Mouse (Mus musculus) midbrain, embryonic 13.5 days (tissue): ENCODE measurements around the gene Ikzf1. TPM values are rescaled to one million over a fixed set of nuclear protein-coding genes. Genes with fewer than 3 reads are reported as not detected.
A peak's percentile ranks its signal among the peaks of the same experiment; 100 is the strongest.

Experiments
- ATAC-seq: fragments of 200-750 bp; cut with Nextera tagmentation; 2 replicates; pipeline ENCODE4 v1.8.0; 2017; ENCODE audit warnings: mild to moderate bottlenecking, moderate TSS enrichment, moderate library complexity
- H3K27ac ChIP-seq: fragments of 300-500 bp; sonication (generic); 2 replicates; pipeline ENCODE4 v1.5.1; 2015; ENCODE audit warnings: inconsistent platforms, mild to moderate bottlenecking, moderate library complexity
- H3K27me3 ChIP-seq: fragments of 300-500 bp; sonication (generic); 2 replicates; pipeline ENCODE4 v1.6.1; 2015; ENCODE audit warnings: mild to moderate bottlenecking, inconsistent platforms
- H3K36me3 ChIP-seq: fragments of 300-500 bp; sonication (generic); 2 replicates; pipeline ENCODE4 v1.6.1; 2015; ENCODE audit warnings: mild to moderate bottlenecking, inconsistent platforms
- H3K4me1 ChIP-seq: fragments of 300-500 bp; sonication (generic); replicated peaks from 2 replicates; pipeline ENCODE4 v1.6.1; 2015; ENCODE audit warnings: inconsistent platforms
- H3K4me2 ChIP-seq: fragments of 300-500 bp; sonication (generic); replicated peaks from 2 replicates; pipeline ENCODE4 v1.6.1; 2015; ENCODE audit warnings: moderate library complexity, mild to moderate bottlenecking, inconsistent platforms
- H3K4me3 ChIP-seq: fragments of 300-500 bp; sonication (generic); replicated peaks from 2 replicates; pipeline ENCODE4 v1.5.1; 2015; ENCODE audit warnings: mild to moderate bottlenecking, inconsistent platforms
- H3K9ac ChIP-seq: fragments of 300-500 bp; sonication (generic); replicated peaks from 2 replicates; pipeline ENCODE4 v1.6.1; 2015; ENCODE audit warnings: mild to moderate bottlenecking, inconsistent platforms
- H3K9me3 ChIP-seq: fragments of 300-500 bp; sonication (generic); 2 replicates; pipeline ENCODE4 v1.6.1; 2016; ENCODE audit warnings: mild to moderate bottlenecking, inconsistent platforms
- WGBS: fragments of 180-500 bp; shearing (Covaris S2); methylation state at CpG from one replicate; pipeline ENCODE4 v1.1.7; 2015; 5-methylcytosine and 5-hydroxymethylcytosine counted together
- polyA plus RNA-seq: library from polyadenylated mRNA; unstranded; fragments of >200 nt; fragmentation: Nextera tagmentation; extraction: Ambion mirVana; gene quantifications from 2 replicates; pipeline ENCODE4 v1.2.1, GENCODE M21; 2015

The Ikzf1 gene
- polyA plus RNA-seq, 1 experiment from 2014 or later = 1.2 TPM

- peaks cover 17% of the 10 kb centered on the region for H3K4me1 ChIP-seq
- H3K4me3 ChIP-seq = peak within 1 kb of the TSS; percentile 67
- under 1% methylated on average over 53 of the region's 53 CpGs for WGBS
- no peaks in the 10 kb centered on the region for H3K9me3 ChIP-seq
- H3K27me3 ChIP-seq = no peaks in the 10 kb centered on the region
- H3K27ac ChIP-seq = peak within 1 kb of the TSS; percentile 96
- peak within 1 kb of the TSS; percentile 81 for H3K9ac ChIP-seq
- 0 out of 2 replicates have a peak, but pooled peaks cover 3% of the 10 kb centered on the region for H3K36me3 ChIP-seq
- ATAC-seq = peak; percentile 96
- H3K4me2 ChIP-seq = peak within 1 kb of the TSS; percentile 78
These were observed 124.1 kb downstream of the Ikzf1 start, which contains the start of gene Fignl1 for GRCm38 (mm10) chr11:11808820-11809403. Fignl1 (minus strand) TSS chr11:11808962.

GRCm38 (mm10) chr11:11809404-11810175 lies 124.8 kb downstream of the Ikzf1 start:
- H3K4me3 ChIP-seq = peak overlapping the region; percentile 67
- 0 out of 2 replicates have a peak, but pooled peaks cover 3% of the 10 kb centered on the region for H3K36me3 ChIP-seq
- H3K9ac ChIP-seq = peak overlapping the region; percentile 81
- peak overlapping the region; percentile 78 for H3K4me2 ChIP-seq
- peak; percentile 53 for ATAC-seq
- peak overlapping the region; percentile 96 for H3K27ac ChIP-seq
- WGBS = 1% methylated on average over 11 of the region's 11 CpGs
- H3K9me3 ChIP-seq = no peaks in the 10 kb centered on the region
- peaks cover 17% of the 10 kb centered on the region for H3K4me1 ChIP-seq
- H3K27me3 ChIP-seq = no peaks in the 10 kb centered on the region

GRCm38 (mm10) chr11:11811906-11812480 lies 127.2 kb downstream of the Ikzf1 start:
- Histone ChIP-seq H3K4me2 (peak overlapping the region; percentile 36), H3K36me3 (no peaks in the 10 kb centered on the region), H3K9me3 (no peaks in the 10 kb centered on the region), H3K27me3 (no peaks in the 10 kb centered on the region), H3K4me1 (peaks cover 17% of the 10 kb centered on the region), H3K4me3 (no peak overlapping the region), H3K9ac (peak overlapping the region; percentile 51; the same call in 1 of the 2 replicates), H3K27ac (0 out of 2 replicates have a peak overlapping the region, but pooled peaks have one; percentile 4)
- ATAC-seq = no peak
- WGBS = 21% methylated on average over 9 of the region's 9 CpGs

GRCm38 (mm10) chr11:11815737-11816136 lies 130.9 kb downstream of the Ikzf1 start:
- Histone ChIP-seq H3K27ac (no peak overlapping the region), H3K9me3 (no peaks in the 10 kb centered on the region), H3K4me2 (no peak overlapping the region), H3K27me3 (no peaks in the 10 kb centered on the region), H3K36me3 (no peaks in the 10 kb centered on the region), H3K9ac (no peak overlapping the region), H3K4me1 (peaks cover 2% of the 10 kb centered on the region), H3K4me3 (no peak overlapping the region)
- WGBS = 54% methylated on average over 3 of the region's 3 CpGs
- ATAC-seq = no peak

- Histone ChIP-seq H3K4me3 (no peak overlapping the region), H3K9me3 (no peaks in the 10 kb centered on the region), H3K9ac (no peak overlapping the region), H3K27ac (no peak overlapping the region), H3K27me3 (no peaks in the 10 kb centered on the region), H3K4me2 (no peak overlapping the region), H3K4me1 (peaks cover 30% of the 10 kb centered on the region), H3K36me3 (no peaks in the 10 kb centered on the region)
- 95% methylated on average over 6 of the region's 6 CpGs for WGBS
- ATAC-seq = no peak
These were observed 134.0 kb downstream of the Ikzf1 start for GRCm38 (mm10) chr11:11818797-11819196.

- WGBS = 92% methylated on average over 5 of the region's 5 CpGs
- no peaks in the 10 kb centered on the region for H3K9me3 ChIP-seq
- peaks cover 34% of the 10 kb centered on the region for H3K4me1 ChIP-seq
- H3K4me2 ChIP-seq = no peak overlapping the region
- H3K9ac ChIP-seq = no peak overlapping the region
- no peak overlapping the region for H3K27ac ChIP-seq
- no peak for ATAC-seq
- no peak overlapping the region for H3K4me3 ChIP-seq
- H3K36me3 ChIP-seq = no peaks in the 10 kb centered on the region
- no peaks in the 10 kb centered on the region for H3K27me3 ChIP-seq
These were observed 134.4 kb downstream of the Ikzf1 start for GRCm38 (mm10) chr11:11819206-11819605.

DNA sequence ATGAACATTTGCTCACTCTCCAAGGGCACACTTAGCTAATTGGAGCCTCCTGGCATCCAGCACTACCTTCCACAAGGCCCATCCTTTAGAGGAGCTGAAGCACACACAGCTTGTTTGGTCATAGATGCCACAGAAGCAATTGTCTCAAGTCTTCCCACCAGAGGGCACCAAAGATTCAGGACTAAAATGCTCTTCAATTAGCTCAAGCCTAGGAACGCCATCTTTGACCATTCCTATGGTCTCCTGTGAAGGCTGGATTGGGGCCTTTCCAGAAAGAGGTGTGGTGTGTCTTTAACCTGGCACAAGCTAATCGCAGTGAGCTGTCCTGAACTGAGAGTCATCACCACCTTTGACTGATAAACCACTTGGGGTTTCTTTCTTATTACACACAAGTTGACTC lies 135.4 kb downstream of the Ikzf1 start:
- ATAC-seq = peak; percentile 59
- Histone ChIP-seq H3K4me2 (no peak overlapping the region), H3K27me3 (no peaks in the 10 kb centered on the region), H3K4me1 (peaks cover 44% of the 10 kb centered on the region), H3K9ac (no peak overlapping the region), H3K9me3 (no peaks in the 10 kb centered on the region), H3K27ac (no peak overlapping the region; the same call in 1 of the 2 replicates), H3K36me3 (no peaks in the 10 kb centered on the region), H3K4me3 (no peak overlapping the region)
- WGBS = 2% methylated on average over 2 of the region's 2 CpGs

- WGBS = 74% methylated on average over 3 of the region's 3 CpGs
- Histone ChIP-seq H3K27ac (peak overlapping the region; percentile 35), H3K36me3 (no peaks in the 10 kb centered on the region), H3K4me1 (peaks cover 49% of the 10 kb centered on the region), H3K27me3 (no peaks in the 10 kb centered on the region), H3K9me3 (no peaks in the 10 kb centered on the region), H3K9ac (no peak overlapping the region), H3K4me3 (no peak overlapping the region), H3K4me2 (no peak overlapping the region)
- ATAC-seq = no peak
These were observed 135.9 kb downstream of the Ikzf1 start for GRCm38 (mm10) chr11:11820737-11821136.

GRCm38 (mm10) chr11:11821387-11821975 lies 136.7 kb downstream of the Ikzf1 start:
- H3K4me2 ChIP-seq = peak overlapping the region; percentile 25
- H3K9ac ChIP-seq = no peak overlapping the region
- H3K4me3 ChIP-seq = no peak overlapping the region
- ATAC-seq = peak; percentile 79
- H3K4me1 ChIP-seq = peaks cover 50% of the 10 kb centered on the region
- 9% methylated on average over 14 of the region's 16 CpGs for WGBS
- H3K36me3 ChIP-seq = no peaks in the 10 kb centered on the region
- H3K27me3 ChIP-seq = no peaks in the 10 kb centered on the region
- peak overlapping the region; percentile 73 for H3K27ac ChIP-seq
- no peaks in the 10 kb centered on the region for H3K9me3 ChIP-seq
